Mouse (Mus musculus) adrenal gland, postnatal 10 days (tissue): ENCODE measurements around the gene Pah. TPM values are rescaled to one million over a fixed set of nuclear protein-coding genes. Genes with fewer than 3 reads are reported as not detected.
A peak's percentile ranks its signal among the peaks of the same experiment; 100 is the strongest.

Source experiments
- DNase-seq: peaks from one replicate; pipeline ENCODE4 v3.0.0; 2021; ENCODE audit warnings: mixed read lengths
- long read RNA-seq, 2 experiments: library from polyadenylated mRNA; stranded (forward); transcript quantifications; one replicate each; pipeline ENCODE4 v2.0.0; 2021
- total RNA-seq, 2 experiments: library from RNA; stranded (reverse); gene quantifications; 2 replicates each; pipeline ENCODE4 v1.2.3; 2021

Pah gene
- total RNA-seq: 10 to 100 TPM; 25.9 to 64.4 TPM
- long read RNA-seq, experiment 1, transcript Pah-201 (13 exons, 2,142 nt): major isoform, 65 of 75 reads
- long read RNA-seq, experiment 1, partial matches to known transcripts: 6 of 75 reads
- long read RNA-seq, experiment 1, other reads (novel, unspliced or antisense): 4 of 75 reads
- long read RNA-seq, experiment 2, transcript Pah-201 (13 exons, 2,142 nt): major isoform, 17 of 19 reads
- long read RNA-seq, experiment 2, partial matches to known transcripts: 1 of 19 reads
- long read RNA-seq, experiment 2, other reads (novel, unspliced or antisense): 1 of 19 reads

DNA sequence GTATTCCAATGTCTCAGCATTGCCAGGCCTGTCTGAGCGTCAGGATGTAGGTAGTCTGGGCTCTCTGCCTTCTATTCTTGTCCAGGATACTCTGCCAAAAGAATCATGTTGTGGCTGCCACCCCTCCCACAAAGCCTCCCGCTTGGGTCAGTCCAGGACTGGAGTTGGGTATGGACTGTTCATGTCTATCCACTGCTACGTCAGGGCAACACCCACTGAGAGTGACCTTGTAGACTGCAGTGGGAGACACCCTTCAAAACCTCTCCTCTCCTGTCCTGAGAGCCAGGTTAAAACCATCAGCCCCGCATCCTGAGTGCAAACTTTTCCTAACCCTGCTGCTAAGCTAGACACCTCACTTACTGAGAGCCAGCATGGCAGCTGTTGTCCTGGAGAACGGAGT is at the start of gene Pah:
Pah (plus strand) TSS at position 150 of the 400 bp plus-strand sequence.
- peak; percentile 12 for DNase-seq

DNA sequence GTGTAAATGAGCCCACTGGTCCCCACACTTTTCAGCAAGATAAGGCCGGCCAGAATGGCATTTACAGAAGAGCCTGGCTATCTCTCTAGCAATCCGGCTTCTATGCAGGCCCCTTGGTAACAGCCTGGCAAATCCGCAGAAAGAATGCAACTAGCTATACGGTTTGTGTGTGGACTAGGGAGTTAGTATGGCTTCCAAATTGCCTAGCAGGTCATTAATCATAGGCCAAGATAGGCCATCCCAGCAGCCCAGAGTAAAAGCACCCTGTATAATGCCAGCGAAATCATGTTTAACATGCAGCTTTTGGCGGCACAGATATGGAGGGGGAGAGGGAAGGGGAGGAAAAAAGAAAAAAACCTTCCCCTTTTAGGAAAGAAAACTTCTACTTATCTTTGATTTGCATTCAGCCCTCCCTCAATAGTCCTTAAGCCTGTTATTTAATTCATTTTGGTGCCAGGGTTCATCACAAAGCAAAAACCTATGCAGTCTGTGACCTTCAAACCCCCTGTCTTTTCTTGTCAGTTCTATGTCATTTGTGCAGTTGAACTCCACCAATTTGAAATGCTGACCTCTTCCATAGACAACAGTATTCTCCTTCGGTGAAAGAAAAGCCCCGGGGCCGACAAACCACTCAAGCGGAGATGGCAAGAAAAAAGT is 48.0 kb upstream of the Pah start:
- DNase-seq: no peak

DNA sequence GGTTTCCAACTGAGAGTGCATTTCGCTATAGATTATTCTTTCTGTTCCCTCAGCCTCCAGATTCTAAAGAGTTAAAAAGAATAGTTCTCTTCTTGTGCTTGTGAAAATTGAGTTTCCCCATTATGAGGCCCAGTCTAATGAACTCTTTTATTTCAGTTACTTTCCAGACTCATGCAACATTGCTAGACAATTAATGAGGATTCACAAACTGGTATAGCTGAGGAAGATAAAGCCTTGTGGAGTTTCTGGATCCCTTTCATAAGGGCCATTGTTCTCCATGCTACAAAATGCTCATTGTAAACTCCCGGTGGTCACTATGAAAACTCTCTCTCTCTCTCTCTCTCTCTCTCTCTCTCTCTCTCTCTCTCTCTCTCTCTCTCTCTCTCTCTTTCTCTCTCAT is 46.6 kb upstream of the Pah start:
- DNase-seq: no peak

DNA sequence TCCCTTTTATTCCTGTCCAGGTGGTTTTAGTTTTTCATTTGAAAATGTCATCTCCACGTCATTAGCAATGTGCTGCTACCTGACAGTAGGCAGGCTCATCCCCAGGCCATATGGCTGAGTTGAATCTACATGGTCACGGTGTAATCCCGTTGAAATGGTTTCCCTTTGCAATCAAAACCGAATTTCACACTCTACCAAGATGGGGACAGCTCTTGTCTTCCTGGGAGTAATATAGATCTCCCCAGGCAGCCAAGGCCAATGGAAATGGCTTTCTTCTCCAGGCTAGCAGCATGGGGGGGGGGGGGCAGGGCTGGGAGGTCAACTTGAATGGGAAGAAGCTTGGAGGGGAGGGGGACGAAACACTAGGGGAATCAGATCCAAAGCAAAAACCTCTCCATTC is 43.7 kb upstream of the Pah start:
- DNase-seq: no peak

DNA sequence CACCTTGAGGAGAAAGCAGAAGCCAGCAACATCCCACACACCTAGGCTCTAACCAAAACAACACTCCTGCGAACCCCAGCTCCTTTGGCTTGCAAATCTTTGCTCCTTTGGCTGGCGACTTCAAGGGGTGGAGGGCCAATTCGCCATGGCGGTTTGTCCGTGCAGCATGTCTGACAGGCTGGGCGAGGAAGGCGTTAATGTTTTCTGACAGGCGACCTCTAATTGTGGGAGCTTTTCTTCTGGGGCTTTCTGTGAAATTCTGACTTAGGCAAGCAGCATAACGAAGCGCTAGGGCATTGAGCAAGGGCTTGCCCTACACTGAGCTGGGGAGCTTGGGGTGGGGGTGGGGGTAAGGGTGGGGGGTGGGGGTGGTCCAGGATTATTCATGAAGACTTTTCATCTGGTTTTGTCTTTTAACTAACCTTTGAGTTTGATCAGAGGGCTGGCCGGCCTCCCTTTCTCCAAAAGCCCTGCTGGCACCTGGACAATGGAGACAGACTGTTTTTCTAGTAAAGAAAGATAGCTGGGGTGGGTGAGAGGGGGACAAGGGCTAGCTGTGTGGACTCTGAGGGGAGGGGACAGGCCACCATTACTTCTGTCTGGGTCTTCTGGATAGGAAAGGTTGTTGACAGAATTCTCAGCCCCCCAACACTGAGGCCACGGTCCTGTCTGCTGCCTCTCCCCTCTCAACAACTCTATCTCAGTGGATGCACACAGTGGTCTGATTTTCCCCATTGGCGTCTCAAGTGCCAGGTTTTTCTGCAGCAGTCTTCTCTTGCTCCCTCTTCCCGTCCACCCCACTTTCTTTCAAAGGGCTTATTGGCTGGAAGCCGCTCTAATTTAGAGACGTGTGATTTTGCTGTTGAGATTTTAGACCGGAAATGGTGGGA is 36.5 kb upstream of the Pah start:
- no peak for DNase-seq

DNA sequence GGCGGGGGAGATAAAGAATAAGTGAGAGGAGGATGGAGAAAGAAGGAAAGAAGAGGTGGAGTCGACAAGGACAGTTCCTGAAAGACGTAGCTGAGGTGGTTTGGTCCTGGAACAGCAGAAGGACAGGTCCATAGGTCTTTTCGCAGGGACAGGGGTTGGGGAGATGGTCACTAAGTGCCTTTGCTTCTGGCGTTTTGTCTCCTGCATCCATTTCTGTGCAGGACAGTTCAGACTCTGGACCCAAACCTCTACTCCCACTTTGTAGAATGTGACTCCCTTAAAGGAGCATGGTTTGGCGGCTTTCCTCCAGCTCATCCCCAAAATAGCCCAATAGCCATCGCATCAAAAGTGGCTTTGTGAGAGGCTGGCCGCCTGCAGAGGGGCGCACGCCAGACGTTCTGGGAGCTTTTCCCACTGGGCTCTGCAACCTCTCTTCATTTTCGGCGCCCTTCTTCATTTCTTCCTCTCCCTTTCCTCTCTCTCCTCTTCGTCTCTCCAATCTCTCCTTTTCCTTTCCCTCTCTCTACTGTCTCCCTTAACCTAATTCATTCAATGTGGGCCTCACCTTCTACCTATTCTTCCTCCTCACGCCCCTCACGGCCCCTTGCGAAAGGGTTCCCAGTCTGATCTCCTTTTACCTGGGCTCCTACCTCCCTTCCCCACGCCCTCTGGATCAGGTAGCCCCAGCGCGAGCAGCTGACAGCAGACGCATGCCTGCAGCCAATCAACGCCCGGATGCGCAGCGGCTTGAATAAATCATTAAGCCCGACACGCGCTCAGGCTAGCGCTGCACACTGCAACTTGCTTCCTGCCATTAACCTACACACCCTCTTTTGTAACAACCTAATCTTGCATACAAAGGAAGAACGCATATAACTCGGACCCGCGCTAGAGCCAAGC is 35.6 kb upstream of the Pah start:
- no peak for DNase-seq

DNA sequence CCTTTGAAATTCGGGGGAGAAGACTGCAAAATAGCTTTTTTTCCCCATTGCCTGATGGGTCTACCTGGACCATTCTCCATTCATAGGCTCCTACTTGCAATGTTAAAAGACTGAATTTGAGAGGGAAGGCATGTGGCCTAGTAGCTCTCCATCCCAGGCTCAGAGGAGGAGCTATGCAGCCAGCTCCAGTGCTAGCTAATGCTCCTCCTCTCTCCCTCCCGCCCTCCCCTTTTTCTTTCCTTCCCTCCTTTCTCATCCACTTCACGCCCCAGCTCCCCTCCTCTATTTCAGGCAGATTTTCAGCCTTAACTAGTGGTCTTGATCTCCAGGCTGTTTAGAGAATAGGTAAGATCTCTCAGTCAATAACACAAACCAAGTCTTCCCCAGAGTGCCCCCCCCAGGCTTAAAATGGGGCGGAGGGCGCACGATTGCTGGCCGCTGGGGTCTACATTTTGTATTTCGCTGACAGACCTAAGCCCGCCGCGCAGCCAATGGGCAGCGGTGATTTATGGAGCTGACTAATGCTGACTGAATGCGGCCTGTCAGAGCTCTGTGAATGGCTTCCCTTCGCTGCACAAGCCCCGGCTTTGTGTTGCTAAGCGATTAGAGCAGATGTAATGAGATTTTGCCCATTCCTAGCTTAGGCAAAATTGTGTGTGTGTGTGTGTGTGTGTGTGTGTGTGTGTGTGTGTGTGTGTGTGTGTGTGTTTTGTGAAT is 33.0 kb upstream of the Pah start:
- peak; percentile 63 for DNase-seq

DNA sequence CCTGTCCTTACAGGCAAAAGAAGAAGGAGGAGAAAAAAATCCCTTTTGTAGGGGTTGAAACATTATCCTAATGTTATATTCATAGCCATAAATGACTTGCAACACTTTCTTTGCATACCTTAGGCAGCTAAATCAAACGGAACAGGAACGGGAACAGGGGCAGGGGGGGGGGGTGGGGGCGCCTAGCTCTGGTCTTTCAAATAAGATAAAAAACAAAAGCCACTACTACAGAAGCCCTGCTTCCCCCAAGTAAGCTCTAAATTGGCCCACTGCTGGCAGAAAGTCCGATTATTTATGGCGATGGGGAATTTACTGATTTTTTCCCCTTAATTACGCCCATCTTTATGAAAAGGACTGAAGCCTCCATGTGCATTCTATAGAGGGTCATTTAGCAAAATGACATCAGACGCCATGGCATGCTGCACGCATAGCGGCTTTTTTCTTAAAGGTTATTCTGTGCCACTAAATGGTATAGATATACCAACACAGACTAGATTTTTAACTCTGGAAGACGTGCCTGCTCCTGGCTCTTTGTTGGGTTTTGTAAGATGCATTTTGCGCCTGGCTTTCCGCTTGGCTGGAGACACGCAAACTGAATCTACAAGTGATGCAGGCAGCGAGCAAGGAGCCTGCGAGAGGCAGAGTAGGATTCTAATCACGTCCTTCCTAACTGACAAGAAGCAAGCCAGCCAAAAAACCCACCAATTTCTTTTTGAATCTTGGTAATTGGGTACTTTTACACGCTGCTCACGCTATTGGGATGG is 32.2 kb upstream of the Pah start:
- no peak for DNase-seq

DNA sequence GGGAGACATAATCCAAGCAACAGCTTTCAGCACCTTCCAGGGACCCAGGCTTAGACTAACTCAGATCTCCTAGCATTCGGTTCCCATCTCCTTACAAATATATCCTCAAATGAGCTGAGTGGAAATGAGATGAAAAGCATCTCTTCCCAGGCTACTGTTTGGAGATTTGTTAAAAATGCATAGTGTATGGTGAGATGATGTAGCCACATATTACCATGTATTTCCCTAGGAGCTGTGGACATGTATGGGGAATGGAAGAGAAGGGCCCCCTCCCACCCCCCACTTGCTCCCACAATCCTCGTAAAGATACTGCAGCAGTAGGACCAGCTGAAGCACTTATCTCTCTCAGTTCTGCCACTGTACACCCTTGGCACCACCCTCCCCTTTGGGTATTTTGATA is 31.3 kb upstream of the Pah start:
- no peak for DNase-seq

DNA sequence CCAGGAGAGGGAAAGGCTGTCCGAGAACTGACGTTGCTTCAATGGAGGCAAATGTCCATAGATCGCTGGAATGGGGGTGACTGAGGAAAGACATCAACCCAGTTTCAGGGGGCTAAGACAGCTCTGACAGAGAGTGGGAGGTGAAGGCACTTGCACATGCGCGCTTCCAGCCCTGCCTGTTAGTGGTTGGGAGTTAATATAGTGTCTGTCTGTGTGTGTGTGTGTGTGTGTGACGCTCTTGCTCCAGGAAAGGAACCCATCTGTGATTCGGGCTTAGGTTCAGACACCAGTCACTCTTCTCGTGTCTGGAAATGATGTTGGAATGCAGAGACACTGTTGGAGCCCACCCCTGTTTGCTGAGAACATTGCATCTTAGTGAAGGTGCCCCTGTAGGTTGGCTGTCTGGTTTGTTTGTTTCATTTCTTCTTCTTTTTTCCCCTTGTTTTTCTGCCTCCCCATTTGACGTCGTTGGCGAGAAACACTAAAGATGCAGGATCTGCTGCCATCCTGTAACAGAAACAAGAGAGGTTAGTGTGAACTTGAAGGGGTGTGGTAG is 30.0 kb upstream of the Pah start:
- DNase-seq: no peak

DNA sequence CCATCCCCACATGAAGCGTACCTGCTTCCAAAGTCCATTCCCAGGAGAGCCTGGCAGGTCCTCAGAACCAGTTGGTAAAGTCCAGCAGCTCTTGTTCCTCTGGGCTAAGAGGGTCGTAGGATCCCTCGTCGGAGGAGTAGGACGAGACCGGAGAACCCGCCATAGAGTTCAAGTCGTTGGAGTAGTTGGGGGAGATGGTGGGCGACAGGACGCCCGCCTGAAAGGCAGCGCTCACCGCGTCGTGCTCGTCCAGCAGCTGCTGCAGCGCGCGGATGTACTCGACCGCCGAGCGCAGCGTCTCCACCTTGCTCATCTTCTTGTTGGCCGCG is 29.3 kb upstream of the Pah start:
- no peak for DNase-seq

DNA sequence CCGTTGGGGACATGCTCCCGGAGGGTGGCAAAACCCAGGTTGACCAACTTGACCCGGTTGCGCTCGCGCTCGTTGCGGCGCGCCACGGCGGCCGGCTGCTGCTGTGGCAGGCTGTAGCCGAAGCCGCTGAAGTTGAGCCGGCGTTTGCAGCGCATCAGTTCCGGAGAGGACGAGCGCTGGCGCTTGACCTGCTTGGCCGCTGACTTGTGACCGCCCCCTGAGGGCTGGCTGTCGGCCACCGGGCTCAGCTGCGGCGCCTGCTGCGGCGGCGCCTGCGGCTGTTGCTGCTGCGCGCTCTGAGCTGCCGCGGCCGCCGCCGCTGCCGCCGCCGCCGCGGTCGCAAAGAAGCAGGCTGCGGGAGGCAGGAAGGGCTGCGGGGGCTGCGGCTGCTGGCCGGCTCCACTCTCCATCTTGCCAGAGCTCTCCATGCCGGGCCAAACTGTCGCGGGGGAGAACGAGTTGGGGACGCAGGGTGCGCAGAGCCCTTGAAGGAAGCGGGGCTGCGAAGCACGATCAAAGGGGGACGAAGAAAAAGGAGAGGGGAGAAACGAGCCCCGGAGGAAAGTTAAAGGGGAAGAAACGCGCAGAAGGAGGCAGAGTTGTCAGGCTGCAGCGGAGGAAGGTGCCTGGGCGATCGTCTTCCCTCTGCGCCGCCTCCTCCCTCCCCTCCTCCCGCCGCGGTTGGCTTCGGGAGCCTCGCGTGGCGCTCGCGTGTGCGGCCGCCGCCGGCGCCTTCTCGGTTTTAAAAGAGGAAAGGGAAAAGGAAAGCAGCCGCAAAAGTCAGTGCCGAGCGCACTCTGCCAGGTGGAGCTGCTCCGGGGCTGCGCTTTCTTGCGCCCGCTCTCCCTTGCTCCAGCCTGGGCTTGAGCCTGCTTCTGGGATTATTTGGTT is 28.7 kb upstream of the Pah start:
- DNase-seq: peak; percentile 81

DNA sequence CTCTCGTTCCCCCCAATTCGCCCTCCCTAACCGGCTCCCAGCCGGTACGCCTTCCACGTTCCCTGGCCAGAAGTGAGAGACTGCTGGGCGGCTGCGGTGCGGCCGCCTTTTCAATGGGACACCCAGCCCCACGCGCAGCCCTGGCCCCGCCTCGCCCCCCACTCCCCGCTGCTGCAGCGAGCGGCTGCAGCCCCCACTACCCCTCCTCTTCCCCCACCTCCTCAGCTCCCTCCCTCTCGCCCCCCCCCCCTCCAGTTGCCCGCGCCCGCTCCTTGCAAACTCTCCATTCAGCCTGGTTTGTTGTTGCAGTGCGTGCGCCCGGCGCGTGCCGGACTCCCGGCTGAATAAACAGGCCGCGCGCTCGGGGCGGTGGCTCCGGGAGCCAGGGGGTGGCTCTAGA is 28.0 kb upstream of the Pah start, which contains the start of gene Ascl1:
Ascl1 (minus strand) TSS at position 85 of the 400 bp plus-strand sequence.
- no peak for DNase-seq

DNA sequence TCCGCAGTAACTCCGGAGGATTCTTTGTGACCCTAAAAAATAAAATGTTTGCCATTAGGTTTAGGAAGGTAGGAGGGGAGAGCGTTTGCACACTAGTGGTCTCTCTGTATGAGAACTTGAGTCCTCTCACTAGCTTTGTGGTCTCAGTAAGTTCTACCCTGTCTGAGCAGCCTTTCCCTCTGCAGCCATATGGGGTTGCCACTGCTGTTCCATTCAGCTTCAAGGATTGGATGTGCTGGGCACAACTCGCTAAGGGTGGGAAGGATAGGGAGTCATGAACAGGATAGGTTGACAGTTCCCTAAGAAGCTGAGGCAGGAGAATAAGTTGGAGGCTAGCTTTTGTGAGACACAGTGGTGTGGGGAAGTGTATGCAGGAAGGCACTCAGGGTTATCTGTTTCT is 27.4 kb upstream of the Pah start:
- no peak for DNase-seq

DNA sequence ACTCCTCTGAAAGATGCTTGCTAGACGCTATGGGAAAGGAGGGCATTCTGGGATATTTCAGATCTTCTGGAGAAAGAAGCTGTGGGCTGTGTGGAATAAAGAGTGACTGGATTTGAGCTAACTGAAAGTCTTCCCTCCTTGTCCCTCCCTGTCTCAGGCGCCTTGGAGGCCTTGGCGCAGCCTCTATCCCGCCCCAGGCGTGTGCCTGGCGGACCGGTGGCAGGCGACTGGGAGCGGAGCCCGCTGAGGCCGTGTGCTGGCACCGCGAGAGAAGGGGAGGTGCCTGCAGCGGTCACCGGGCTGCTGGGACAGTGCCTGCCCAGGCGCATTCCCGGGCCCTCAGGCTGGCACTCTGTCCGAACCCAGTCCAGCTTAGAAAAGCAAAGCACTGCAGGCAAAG is 27.0 kb upstream of the Pah start:
- peak; percentile 83 for DNase-seq

DNA sequence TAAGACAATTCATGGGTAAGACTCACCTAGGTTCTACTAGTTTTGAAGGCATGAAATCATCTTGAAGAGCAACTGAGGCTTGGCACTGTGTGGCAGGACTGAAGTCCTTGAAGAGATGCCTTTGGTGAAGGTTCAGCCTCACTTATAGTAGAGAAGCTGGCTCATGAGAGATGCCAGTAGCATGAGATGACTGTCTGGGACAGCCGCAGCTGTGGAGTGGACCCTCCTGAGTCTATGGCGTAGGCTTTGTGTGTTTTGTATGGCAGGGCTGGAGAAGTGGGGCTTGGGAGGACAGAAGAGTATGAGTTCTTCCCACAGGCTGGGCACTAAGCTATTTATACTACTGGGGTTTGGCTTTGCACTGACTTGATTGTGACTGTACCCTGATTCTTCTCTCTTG is 24.5 kb upstream of the Pah start:
- DNase-seq: no peak

DNA sequence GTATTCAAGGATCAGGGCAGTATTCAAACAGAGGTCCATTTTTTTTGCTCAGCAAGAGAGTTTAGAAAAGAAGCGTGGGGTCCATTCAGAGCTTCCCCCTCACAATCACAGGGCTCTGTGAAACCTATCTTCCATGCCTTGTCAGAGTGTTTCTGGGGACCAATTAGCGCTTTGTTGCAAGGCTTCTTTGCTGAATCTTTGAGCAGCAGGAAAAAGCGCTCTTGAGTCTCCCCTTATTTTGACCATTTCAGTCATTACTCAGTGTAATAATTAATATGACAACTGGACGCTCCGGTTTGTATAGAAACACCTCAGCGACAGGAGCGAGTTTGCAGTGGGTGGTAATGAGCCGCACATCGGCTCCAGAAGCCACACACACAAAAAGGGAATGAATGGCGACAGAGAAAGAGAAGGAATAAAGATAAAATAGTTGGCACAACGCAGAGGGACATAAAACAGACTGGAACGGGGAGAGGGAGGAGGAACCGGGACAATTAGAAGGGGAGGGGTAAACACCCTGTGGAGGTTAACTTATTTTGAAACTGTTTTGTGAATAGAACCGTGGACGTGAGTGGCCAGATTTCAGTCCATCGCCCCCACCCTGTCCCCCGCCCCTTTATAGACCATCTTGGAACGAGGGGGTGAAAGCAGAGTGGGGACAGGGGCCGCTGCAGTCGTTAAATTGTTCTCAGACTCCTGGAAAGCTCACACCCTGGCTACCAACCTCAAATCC is 20.5 kb upstream of the Pah start:
- no peak for DNase-seq

DNA sequence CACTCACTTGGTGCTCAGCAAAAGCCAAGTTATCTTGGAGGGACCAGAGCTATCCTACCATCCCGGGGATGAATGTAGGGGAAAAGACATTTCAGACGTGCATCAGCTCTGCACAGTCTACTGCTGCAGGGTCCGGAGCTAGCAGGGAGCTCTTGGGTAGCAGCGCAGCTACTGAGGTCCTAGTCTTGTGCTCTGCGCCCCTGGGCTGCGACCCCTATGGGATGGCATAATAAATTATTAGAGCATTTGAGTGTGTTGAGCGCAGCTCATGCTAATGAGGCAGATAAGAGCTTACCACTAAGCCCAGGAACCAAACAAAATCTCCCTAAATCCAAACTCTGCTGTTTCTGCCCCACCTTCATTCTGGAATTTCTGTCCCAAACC is 19.9 kb upstream of the Pah start:
- DNase-seq: no peak

DNA sequence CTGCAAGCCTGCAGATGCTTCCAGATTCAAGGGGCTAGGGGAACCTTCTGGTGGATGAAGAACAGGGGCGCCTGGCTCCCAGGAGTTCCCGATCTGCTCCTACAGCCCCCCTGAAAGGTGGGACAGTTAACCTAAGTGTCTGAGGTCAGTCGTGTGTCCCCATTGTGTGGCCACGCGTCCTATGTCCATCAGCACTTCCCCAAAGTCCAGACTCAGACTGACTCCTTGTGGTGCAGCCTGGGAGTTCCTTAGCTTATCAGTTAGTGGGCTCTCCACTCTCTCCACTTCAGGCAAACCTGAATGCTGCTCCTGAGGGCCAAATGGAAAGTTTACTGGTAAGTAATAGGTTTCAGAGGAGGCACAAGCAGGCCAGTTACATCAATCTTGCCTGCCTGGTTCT is 19.3 kb upstream of the Pah start:
- DNase-seq: no peak
